Mouse (Mus musculus): Measurements from ENCODE around the gene Hk1.

DNA sequence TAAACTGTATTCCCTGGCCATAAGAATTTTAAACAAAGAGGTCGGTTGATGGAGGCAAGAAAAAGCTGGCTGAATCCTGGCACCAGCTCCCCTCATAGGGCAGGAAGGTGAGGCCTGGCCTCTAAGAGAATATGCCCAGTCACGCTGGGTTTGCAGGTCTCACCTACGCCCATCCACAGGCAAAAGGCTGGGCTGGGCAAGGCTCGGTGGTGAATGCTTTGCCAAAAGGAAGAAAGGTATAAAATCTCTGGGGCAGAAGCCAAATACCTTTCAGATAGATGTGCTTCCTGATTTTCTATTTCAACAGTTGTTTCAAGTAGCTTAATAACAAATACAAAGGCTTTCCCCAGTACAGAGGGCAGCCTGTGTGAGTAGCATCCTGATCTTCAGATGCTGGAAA, 100.0 kb downstream of the Hk1 start:
- TF ChIP-seq POLR2A (IDR thresholded peaks at IDR 0.05; ENCODE audit: borderline replicate concordance, low read depth, low read length) (no peak), CTCF (IDR thresholded peaks at IDR 0.05; ENCODE audit: low read depth, low read length) (no peak)

All from bone marrow macrophage, adult 2 months (primary cell).